Mouse (Mus musculus) cerebellum, adult 2 months (tissue): ENCODE data around the gene Tgfbr3.

Experiments
- CTCF ChIP-seq: fragments of 200-500 bp; IDR thresholded peaks from 2 replicates; pipeline ENCODE4 v1.5.1; 2011; ENCODE audit warnings: low read depth, mild to moderate bottlenecking, control low read depth, low read length, moderate library complexity, borderline replicate concordance; ENCODE audit not compliant: insufficient read depth
- POLR2A ChIP-seq: fragments of 200-500 bp; IDR thresholded peaks from 2 replicates; pipeline ENCODE4 v1.6.1; 2011; ENCODE audit warnings: low read length, control low read depth, borderline replicate concordance; ENCODE audit not compliant: insufficient read depth

GRCm38 (mm10) chr5:107080986-107081624 lies 208.3 kb downstream of the Tgfbr3 start:
- TF ChIP-seq CTCF, result no peak
- no peak for TF ChIP-seq POLR2A
